Mouse (Mus musculus): ENCODE data around the gene Olfr1152. TPM values are rescaled to one million over a fixed set of nuclear protein-coding genes. Genes with fewer than 3 reads are reported as not detected.

Olfr1152 gene
- total RNA-seq (2017) = not detected in 2 replicates

DNA sequence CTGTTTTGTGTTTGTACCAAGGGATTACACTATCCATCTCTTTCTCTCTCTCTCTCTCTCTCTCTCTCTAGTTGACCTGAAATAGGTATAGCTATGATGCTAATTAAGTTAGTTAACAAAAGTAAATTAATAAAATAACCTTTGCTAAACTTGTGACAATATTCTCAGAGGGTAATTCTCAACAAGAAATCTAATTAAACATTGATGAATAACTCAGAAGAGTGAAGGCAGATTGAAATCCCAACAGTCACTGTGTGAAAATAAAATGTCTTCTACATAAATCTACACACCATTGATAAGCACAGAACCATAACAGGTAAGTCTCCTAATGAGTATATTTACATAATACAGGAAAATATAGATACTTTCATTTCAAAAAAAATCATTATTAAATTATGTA lies at the start of gene Olfr1152:
Gene Olfr1152 (plus strand): TSS at position 301 of the 400 bp plus-strand sequence.
- no peak for ATAC-seq (replicated peaks in 1 of 2; ENCODE audit: insufficient read depth in 1 of 2, low FRiP score in 2 of 2, low TSS enrichment in 1 of 2, low read depth in 1 of 2, poor library complexity in 2 of 2, severe bottlenecking in 2 of 2)

DNA sequence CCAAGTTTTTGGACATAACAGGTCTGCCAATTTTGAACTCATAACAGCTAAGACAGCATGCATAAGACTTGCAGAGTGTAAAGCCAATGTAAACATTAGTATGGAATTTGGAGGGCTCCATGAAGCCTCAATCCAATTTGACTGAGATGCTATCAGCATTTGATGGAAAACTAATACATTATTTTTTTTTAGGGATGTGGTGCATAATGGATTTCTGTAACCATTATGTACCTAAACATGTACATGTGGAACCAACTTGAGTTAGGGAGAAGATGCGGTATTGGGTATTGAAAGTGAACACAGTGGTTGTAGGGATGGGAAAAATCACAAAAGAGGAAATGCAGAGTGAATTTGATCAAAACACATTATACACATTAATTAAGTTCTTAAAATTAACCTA lies 36.1 kb upstream of the Olfr1152 start, which contains the start of gene Olfr1148:
Gene Olfr1148 (plus strand): TSS at position 301 of the 400 bp plus-strand sequence.
- no peak for ATAC-seq (replicated peaks in 1 of 2; ENCODE audit: insufficient read depth in 1 of 2, low FRiP score in 2 of 2, low TSS enrichment in 1 of 2, low read depth in 1 of 2, poor library complexity in 2 of 2, severe bottlenecking in 2 of 2)

DNA sequence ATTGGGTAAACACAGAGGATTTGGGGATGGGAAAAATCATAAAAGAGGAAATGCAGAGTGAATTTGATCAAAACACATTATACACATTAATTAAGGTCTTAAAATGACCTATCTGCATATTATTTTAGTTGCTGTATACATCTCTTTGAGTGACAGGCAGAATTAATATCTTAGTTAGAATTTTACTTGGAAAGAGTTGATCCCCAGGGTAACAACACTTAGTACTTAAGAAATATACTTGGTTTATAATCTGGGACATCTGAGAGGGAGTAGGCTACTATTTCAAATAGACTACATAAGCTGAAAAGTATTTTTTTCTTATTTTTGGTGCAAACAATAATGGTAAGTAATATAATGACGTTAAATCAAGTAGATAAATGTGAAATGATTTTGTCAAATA lies 22.6 kb upstream of the Olfr1152 start, which contains the start of gene Olfr1150-ps1:
Gene Olfr1150-ps1 (plus strand): TSS at position 301 of the 400 bp plus-strand sequence.
- ATAC-seq (replicated peaks in 1 of 2; ENCODE audit: insufficient read depth in 1 of 2, low FRiP score in 2 of 2, low TSS enrichment in 1 of 2, low read depth in 1 of 2, poor library complexity in 2 of 2, severe bottlenecking in 2 of 2) = no peak

DNA sequence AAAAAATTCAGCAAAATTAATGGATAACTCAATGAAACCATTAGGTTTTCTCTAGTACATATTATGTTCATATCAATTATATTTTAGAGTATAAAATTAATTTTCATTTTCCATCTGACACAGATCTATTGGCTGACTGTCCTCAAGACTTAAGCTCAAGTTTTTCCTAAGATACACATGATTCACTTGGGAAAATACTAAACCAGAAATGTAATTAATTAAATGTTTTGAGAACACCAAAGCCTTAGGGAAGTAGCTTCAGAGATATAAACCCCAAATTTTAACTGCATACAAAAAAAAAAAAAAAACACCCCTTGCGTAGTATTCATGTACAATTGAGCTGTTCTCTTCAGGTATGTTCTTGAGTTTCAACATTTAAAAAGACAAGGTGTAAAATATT lies 10.7 kb upstream of the Olfr1152 start, which contains the start of gene Olfr1151:
Gene Olfr1151 (plus strand): TSS at position 301 of the 400 bp plus-strand sequence.
- no peak for ATAC-seq (replicated peaks in 1 of 2; ENCODE audit: insufficient read depth in 1 of 2, low FRiP score in 2 of 2, low TSS enrichment in 1 of 2, low read depth in 1 of 2, poor library complexity in 2 of 2, severe bottlenecking in 2 of 2)

DNA sequence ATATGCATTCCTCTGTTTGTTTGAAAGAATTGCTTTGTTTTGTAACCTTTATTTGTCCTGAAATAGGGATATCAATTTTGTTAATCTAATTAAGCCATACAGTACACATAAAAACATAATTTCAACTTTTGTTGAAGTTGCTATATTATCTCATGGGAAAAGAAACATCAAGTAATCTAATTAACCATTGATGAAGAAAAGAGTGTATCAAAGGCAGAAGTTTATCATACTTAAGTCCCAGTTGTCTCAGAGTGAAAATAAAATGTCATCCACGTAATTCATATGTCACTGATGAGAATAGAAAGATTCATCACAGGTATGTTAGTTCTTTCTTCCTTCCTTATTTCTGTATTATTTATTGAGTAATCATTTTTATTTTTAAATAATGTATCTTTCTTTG lies 28.4 kb downstream of the Olfr1152 start, which contains the start of gene Olfr1153:
Gene Olfr1153 (plus strand): TSS at position 301 of the 400 bp plus-strand sequence.
- no peak for ATAC-seq (replicated peaks in 1 of 2; ENCODE audit: insufficient read depth in 1 of 2, low FRiP score in 2 of 2, low TSS enrichment in 1 of 2, low read depth in 1 of 2, poor library complexity in 2 of 2, severe bottlenecking in 2 of 2)

DNA sequence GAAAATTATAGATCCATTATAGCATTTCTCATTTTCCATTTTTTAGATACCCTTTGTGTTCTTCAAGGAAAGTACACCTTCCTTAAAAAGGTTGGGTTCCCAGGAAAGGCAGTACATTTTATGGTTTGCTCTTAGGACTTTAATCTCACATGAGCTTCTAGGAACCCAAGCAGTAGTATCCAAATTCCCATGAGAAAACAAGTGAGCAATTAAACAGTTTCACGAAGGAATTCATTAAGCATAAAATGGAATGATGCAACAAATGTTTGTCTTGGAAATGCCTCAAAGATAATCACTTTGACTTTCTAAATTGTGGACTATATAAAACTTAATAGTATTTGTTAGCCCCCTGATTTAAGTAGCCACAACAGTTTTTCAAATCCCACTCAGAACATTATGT lies 38.8 kb downstream of the Olfr1152 start, which contains the start of gene Olfr1154:
Gene Olfr1154 (minus strand): TSS at position 101 of the 400 bp plus-strand sequence.
- no peak for ATAC-seq (replicated peaks in 1 of 2; ENCODE audit: insufficient read depth in 1 of 2, low FRiP score in 2 of 2, low TSS enrichment in 1 of 2, low read depth in 1 of 2, poor library complexity in 2 of 2, severe bottlenecking in 2 of 2)

Other genes starting within 250 kb of the Olfr1152 start
- not detected in 2 replicates for gene Olfr1131, start 239.4 kb upstream of the Olfr1152 start, total RNA-seq (2017)
- gene Olfr1132, start 229.0 kb upstream of the Olfr1152 start, total RNA-seq (2017) = not detected in 2 replicates
- gene Olfr1133, start 219.1 kb upstream of the Olfr1152 start, total RNA-seq (2017) = not detected in 2 replicates
- not detected in 2 replicates for gene Olfr1134, start 208.0 kb upstream of the Olfr1152 start, total RNA-seq (2017)
- gene Olfr1135, start 192.8 kb upstream of the Olfr1152 start, total RNA-seq (2017) = not detected in 2 replicates
- gene Olfr1136, start 172.5 kb upstream of the Olfr1152 start, total RNA-seq (2017) = not detected in 2 replicates
- not detected in 2 replicates for gene Olfr1137, start 153.3 kb upstream of the Olfr1152 start, total RNA-seq (2017)
- gene Olfr1138, start 126.5 kb upstream of the Olfr1152 start, total RNA-seq (2017) = not detected in 2 replicates
- gene Olfr1140, start 122.7 kb upstream of the Olfr1152 start, total RNA-seq (2017) = not detected in 2 replicates
- gene Olfr1141, start 112.5 kb upstream of the Olfr1152 start, total RNA-seq (2017) = not detected in 2 replicates
- not detected in 2 replicates for gene Olfr152, start 87.0 kb upstream of the Olfr1152 start, total RNA-seq (2017)
- gene Olfr1143, start 65.9 kb upstream of the Olfr1152 start, total RNA-seq (2017) = not detected in 2 replicates
- not detected in 2 replicates for gene Olfr1145, start 56.7 kb upstream of the Olfr1152 start, total RNA-seq (2017)
- not detected in 2 replicates for gene Olfr1148, start 36.0 kb upstream of the Olfr1152 start, total RNA-seq (2017)
- gene Olfr1150-ps1, start 22.5 kb upstream of the Olfr1152 start, total RNA-seq (2017) = not detected in 2 replicates
- gene Olfr1151, start 10.6 kb upstream of the Olfr1152 start, total RNA-seq (2017) = not detected in 2 replicates
- not detected in 2 replicates for gene Olfr1153, start 28.5 kb downstream of the Olfr1152 start, total RNA-seq (2017)
- gene Olfr1154, start 38.7 kb downstream of the Olfr1152 start, total RNA-seq (2017) = not detected in 2 replicates
- not detected in 2 replicates for gene Olfr1155, start 78.6 kb downstream of the Olfr1152 start, total RNA-seq (2017)
- gene Olfr1156, start 86.6 kb downstream of the Olfr1152 start, total RNA-seq (2017) = not detected in 2 replicates
- not detected in 2 replicates for gene Olfr1157, start 101.8 kb downstream of the Olfr1152 start, total RNA-seq (2017)
- gene Olfr74, start 108.2 kb downstream of the Olfr1152 start, total RNA-seq (2017) = not detected in 2 replicates
- gene Olfr1158, start 123.6 kb downstream of the Olfr1152 start, total RNA-seq (2017) = not detected in 2 replicates
- not detected in 2 replicates for gene Olfr1160, start 141.8 kb downstream of the Olfr1152 start, total RNA-seq (2017)
- gene Olfr1161, start 156.3 kb downstream of the Olfr1152 start, total RNA-seq (2017) = not detected in 2 replicates
- not detected in 2 replicates for gene Olfr73, start 171.2 kb downstream of the Olfr1152 start, total RNA-seq (2017)
- gene Olfr1162, start 184.6 kb downstream of the Olfr1152 start, total RNA-seq (2017) = not detected in 2 replicates
- not detected in 2 replicates for gene Olfr1163, start 205.3 kb downstream of the Olfr1152 start, total RNA-seq (2017)
- gene Olfr1164, start 227.5 kb downstream of the Olfr1152 start, total RNA-seq (2017) = not detected in 2 replicates

Measured in hematopoietic stem cell, adult 5-6 weeks (primary cell).